Mouse (Mus musculus) cerebellum, adult (tissue): ENCODE measurements around the gene Gpx6.

Experiments used
- ATAC-seq: cut with Nextera tagmentation; 2 replicates; pipeline ENCODE4 v1.9.2; 2017; ENCODE audit warnings: mild to moderate bottlenecking, moderate library complexity, mixed read lengths; ENCODE audit not compliant: insufficient number of reproducible peaks, low FRiP score, low TSS enrichment

Gpx6 gene

GRCm38 (mm10) chr13:21311926-21312325 lies at the start of gene Gpx6:
Gene Gpx6, plus strand, starts transcription at chr13:21312125.
- no peak for ATAC-seq

GRCm38 (mm10) chr13:21262787-21263461 lies 49.0 kb upstream of the Gpx6 start:
- ATAC-seq: no peak

GRCm38 (mm10) chr13:21263910-21264309 lies 48.0 kb upstream of the Gpx6 start:
- ATAC-seq: no peak

GRCm38 (mm10) chr13:21264366-21264765 lies 47.6 kb upstream of the Gpx6 start:
- no peak for ATAC-seq

- ATAC-seq: no peak
These were observed 46.2 kb upstream of the Gpx6 start for GRCm38 (mm10) chr13:21265736-21266135.

GRCm38 (mm10) chr13:21267541-21267940 lies 44.4 kb upstream of the Gpx6 start:
- no peak for ATAC-seq

- no peak for ATAC-seq
These were observed 43.7 kb upstream of the Gpx6 start for GRCm38 (mm10) chr13:21268262-21268661.

GRCm38 (mm10) chr13:21275021-21275814 lies 36.7 kb upstream of the Gpx6 start:
- peak; percentile 71 for ATAC-seq

GRCm38 (mm10) chr13:21275815-21276550 lies 35.9 kb upstream of the Gpx6 start:
- ATAC-seq: 0 out of 2 replicates have a peak, but pooled peaks have one; percentile 27

- no peak for ATAC-seq
These were observed 35.4 kb upstream of the Gpx6 start for GRCm38 (mm10) chr13:21276551-21276950.

GRCm38 (mm10) chr13:21279076-21279475 lies 32.8 kb upstream of the Gpx6 start:
- peak; percentile 36; the same call in 1 of the 2 replicates for ATAC-seq

- ATAC-seq: peak; percentile 49
These were observed 32.4 kb upstream of the Gpx6 start for GRCm38 (mm10) chr13:21279559-21279958.

GRCm38 (mm10) chr13:21292631-21293030 lies 19.3 kb upstream of the Gpx6 start, which contains the start of gene Gpx5:
Gene Gpx5, minus strand, starts transcription at chr13:21292731.
- no peak for ATAC-seq

GRCm38 (mm10) chr13:21298557-21298956 lies 13.4 kb upstream of the Gpx6 start:
- no peak for ATAC-seq

GRCm38 (mm10) chr13:21304483-21305066 lies 7.3 kb upstream of the Gpx6 start:
- ATAC-seq: no peak

- no peak for ATAC-seq
These were observed 2.1 kb upstream of the Gpx6 start for GRCm38 (mm10) chr13:21309788-21310187.

- ATAC-seq: no peak
These were observed 929 bp downstream of the Gpx6 start for GRCm38 (mm10) chr13:21312854-21313253.

GRCm38 (mm10) chr13:21313903-21314302 lies 2.0 kb downstream of the Gpx6 start:
- ATAC-seq: no peak

- no peak for ATAC-seq
These were observed 8.3 kb downstream of the Gpx6 start for GRCm38 (mm10) chr13:21320262-21320661.

GRCm38 (mm10) chr13:21321890-21322494 lies 10.1 kb downstream of the Gpx6 start:
- ATAC-seq: peak; percentile 63
